Mouse (Mus musculus): Measurements from ENCODE around the gene Hoxb9.

The Hoxb9 gene

DNA sequence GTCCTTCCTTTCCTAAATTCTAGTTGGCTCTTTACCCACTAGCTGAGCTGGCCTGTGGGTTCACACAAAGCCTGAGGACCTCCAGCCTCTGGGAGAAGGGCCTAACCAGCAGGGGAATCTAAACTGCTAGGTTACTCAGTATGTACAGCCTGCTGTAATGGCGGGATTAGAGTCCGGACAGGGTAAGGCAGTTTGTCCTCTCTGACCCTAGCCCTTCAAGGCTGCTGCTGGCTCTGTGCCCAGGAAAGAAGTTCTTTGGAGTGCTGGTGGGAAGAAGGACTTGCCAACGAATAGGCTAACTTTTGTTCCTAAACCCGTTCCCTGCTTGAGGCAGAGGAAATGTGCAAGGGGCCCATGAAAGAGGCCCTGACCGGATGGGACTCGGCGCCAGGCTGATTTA lies 5.3 kb upstream of the Hoxb9 start:
- in situ Hi-C loops (cut with MboI; ENCODE audit: unreplicated experiment in 2 of 2): no loop called here

DNA sequence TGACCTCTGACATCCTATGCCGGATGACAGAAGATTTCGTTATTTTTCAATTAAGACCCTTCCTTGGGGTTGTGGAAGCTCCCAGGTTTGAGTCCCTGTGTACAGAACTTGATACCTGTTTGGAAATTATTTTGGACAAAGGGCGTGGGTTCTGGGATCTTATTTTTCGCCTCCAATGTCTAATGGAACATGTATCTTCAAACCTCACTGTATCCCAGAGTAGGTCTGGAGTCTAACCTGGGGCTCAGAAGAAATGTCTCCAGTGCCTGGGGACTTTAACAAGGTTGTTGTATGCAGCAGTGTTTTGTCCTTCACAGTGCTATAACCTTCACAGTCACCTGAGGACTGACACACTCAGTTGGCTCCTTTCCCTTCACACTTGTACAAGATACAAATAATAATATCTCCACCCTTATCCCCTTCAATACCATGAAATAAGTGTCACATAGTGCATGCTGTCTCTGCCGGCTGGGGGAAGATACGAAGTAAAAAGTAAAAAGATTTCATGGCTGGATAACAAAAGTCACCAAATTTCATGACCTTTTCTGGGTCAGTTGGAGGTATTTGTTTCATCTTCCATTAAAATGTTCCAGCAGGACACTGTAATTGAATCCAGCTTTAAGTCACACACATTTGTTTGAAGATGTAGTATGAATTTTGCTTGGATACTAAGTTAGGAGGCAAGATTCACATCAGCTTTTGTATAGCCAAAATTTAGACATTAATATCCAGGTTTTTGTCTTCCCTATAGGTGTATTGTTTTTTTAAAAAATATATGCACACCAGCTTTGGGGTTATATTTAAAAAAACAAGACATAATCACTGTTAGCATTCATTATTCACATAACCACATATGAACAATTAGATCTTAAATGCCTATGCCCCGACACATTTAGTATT lies 4.0 kb upstream of the Hoxb9 start:
- in situ Hi-C loops (cut with MboI; ENCODE audit: unreplicated experiment in 2 of 2): no loop called here

DNA sequence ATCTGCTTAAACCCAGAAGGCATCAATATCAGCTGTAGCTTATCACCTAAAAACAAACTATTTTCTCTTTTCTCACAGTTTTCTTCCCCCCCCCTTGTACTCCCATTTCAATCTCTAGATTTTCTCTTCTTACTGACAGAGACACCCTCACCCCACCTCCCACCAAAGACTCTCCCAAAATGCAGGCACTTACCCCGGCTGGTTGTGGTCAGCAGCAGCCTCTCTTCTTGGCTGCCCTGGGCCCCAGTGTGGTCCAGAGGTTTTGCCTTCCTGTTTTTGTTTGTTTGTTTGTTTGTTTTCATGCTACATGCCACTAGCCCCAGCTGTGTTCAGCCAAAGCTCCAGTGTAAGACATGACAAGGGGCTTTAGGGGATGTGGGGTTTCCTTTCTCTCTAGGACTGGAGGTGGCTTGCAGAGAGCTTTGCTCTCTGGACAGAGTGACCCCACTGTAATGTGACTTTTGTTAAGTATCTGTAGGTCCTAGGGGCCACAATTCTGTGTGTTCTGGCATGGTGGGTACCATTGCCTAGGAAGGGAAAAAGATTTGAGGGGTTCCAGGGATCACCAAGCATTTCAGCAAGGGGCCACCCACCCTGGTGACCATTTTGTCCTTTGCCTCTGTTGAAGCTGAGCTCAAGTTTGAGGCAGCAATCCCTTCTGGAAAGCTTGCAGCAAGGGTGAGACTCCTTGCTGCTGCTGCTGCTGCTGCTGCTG lies 3.1 kb upstream of the Hoxb9 start:
- in situ Hi-C loops (cut with MboI; ENCODE audit: unreplicated experiment in 2 of 2): no loop called here

DNA sequence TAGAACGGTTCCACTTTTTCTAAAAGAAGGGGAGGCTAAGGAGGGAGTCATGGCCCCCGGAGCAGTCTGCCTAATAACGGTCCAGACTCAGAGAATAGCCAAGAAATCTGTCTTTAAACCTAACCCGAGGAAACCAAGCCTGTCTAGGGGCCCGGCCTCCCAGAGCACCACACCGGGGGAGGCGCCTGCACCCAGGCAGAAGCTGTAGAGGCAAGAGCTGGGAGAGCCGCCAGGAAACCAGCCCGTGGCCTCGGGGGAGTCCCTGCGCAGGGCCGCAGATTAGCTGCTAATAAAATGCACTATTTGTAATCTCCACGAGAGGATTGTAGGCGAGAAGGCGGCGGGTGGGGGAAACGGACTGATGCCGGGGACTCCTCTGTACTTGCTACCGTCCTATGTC lies 1.4 kb upstream of the Hoxb9 start:
- in situ Hi-C loops (cut with MboI; ENCODE audit: unreplicated experiment in 2 of 2): no loop called here

DNA sequence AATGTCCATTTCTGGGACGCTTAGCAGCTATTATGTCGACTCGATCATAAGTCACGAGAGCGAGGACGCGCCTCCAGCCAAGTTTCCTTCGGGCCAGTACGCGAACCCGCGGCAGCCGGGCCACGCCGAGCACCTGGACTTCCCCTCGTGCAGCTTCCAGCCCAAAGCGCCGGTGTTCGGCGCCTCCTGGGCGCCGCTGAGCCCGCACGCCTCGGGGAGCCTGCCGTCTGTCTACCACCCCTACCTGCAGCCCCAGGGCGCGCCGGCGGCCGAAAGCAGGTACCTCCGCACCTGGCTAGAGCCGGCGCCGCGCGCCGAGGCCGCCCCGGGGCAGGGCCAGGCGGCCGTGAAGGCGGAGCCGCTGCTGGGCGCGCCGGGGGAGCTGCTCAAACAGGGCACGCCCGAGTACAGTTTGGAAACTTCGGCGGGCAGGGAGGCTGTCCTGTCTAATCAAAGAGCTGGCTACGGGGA lies 319 bp downstream of the Hoxb9 start:
- in situ Hi-C loops (cut with MboI; ENCODE audit: unreplicated experiment in 2 of 2): no loop called here

DNA sequence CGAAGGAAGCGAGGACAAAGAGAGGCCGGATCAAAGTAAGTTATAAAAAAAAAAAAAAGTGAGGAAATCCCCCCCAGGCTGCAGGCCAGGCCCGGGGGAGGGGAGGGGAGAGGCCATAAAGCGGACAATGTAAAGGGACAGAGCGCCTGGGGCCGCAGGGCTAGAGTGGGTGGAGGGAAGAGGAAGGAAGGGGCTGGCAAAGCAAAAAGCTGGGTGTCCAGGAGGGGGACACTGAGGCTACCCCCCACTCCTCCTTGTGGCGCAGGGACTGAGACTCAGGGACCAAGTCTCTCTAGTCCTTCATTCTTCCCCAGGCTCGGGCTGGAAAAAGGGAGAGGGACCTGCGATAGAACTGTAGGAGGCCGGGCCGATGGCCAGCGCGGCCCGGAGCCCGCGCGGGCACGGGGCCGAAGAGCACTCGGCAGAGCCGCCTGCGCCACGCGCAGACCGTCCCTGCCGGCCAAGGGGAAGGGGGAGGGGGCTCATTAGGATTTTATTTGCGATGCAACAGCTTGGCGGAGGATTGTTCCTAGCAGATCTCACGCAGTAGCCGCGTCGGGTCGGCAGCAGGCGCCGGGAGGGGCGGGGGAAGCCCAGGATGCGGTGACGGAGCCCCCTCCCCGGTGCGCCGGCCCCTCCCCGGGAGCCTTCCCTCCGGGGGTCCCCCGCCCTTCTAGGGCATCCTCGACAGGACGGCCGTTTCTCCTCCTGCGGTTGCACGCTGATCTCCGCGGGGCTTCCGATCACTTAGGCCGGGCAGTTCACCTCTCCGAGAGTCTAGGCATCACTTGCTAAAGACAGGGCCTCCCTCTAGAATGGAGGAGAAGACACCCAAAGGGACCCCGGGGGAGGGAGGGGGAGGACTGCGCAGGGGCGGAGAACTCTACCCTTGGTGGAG lies 1.0 kb downstream of the Hoxb9 start:
- in situ Hi-C loops (cut with MboI; ENCODE audit: unreplicated experiment in 2 of 2): no loop called here

DNA sequence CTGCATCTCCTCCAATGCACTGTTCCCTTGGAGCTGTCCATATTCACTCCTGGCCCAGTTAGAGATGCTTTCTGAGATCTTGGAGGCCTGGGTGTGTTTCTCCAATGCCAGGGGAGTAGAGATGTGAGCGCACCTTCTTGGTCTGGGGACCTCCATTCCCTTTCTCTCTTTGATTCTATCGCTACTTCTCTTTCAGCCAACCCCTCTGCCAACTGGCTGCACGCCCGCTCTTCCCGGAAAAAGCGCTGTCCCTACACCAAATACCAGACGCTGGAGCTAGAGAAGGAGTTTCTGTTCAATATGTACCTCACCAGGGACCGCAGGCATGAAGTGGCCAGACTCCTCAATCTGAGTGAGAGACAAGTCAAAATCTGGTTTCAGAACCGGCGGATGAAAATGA lies 3.2 kb downstream of the Hoxb9 start:
- in situ Hi-C loops (cut with MboI; ENCODE audit: unreplicated experiment in 2 of 2): no loop called here

DNA sequence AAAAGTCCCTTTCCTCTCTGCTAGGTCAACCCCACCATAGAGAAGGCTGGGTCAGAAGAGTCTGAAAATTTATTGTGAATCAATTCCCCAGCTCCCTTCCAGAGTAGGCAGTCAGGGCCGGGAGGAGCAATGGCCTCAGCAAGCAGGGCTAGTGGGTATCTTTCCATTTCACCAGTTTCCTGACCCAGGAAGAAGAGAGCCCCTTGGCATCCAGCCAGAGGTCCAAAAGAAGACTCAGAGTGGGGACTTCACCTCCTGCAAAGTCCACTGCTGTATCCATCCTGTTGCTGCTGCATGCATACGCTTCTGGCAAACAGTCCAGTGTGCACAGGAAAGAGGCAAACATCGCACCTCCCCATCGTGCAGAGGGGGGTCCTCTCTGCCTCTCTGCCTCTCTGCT lies 4.6 kb downstream of the Hoxb9 start:
- in situ Hi-C loops (cut with MboI; ENCODE audit: unreplicated experiment in 2 of 2): loop anchor here (5.0 to 25.0 kb wide), 3 partner anchors 486 to 786 kb away; partner anchors contain the start of gene Osbpl7 (in 1 of the 2)

DNA sequence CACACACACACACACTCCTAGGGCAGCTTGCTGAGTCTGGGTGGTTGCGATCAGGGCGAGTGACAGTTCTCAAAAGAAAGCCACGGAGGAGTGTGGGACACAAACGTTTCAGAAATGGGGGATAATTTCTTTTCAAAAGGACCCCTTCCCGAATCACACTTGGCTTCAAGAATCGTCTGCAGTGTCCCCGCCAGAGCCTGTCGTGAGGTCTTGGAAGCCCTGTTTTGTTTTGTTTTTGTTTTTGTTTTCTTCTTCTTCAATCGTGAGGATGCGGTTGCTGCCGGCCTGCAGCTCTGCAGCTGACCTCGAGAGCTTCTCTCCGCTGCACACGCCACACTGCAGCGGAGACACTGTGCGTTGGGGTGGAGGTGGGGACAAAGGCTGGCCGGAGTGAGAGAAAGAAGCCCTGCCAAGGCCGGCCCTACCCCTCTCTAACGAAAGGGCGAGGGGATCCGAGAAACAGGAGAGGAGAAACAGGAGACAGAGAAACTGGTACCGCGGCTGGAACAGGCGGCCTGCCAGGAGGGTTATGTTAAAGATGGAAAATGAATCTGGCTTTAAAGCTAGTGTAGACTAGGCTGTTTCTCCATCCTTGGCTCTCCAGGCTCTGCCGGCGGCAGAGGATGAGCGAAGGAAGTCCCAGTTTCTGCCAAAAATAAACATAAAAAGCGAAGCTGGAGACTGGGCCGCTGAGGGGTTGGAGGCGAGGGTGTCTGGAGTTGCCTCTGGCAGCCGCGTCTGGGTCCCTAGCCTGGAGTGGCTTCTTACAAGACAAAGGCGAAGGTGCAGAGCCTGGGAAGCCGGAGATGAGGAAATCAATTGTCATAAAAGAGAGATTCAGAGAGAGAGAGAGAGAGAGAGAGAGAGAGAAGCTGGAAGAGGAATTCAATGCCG lies 6.1 kb downstream of the Hoxb9 start:
- in situ Hi-C loops (cut with MboI; ENCODE audit: unreplicated experiment in 2 of 2): loop anchor here (5.0 to 25.0 kb wide), 3 partner anchors 485 to 785 kb away; partner anchors contain the start of gene Osbpl7 (in 1 of the 2)

DNA sequence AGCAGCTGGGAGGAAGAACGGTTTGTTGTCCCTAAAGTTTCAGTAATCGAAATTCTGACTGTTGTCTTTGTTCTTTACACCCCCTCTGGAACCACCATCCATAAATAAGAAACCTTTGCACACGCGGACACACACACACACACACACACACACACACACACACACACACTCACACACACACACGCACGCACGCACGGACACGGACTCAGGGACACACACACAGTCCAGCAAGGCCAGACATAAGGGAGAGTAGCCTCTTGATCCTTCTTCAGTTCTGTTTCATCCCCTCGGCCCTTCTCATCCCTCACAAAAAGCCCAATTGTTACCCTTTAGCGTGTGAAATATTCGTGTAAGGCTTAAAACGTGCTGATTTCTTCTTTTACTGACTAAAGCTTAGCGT lies 7.1 kb downstream of the Hoxb9 start:
- in situ Hi-C loops (cut with MboI; ENCODE audit: unreplicated experiment in 2 of 2): loop anchor here (5.0 to 25.0 kb wide), 3 partner anchors 484 to 784 kb away; partner anchors contain the start of gene Osbpl7 (in 1 of the 2)

DNA sequence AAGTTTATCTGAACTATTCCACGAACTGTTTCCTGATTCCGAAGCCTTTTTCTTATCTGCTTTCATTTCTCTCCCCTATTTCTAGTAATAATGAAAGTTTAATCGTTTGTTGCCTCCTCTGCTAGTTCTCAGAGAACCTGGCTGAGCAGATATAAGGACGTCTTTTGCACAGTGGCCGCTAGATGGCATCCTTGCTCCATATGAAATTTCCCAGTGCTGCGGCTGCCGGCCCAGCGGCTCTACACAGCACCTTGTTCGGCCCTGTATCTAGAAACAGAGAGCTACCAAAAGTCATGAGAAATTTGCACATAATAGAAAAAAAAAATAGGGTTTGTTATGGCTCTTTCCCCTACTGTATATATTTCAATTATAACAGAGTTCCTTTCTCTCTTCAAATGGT lies 7.5 kb downstream of the Hoxb9 start:
- in situ Hi-C loops (cut with MboI; ENCODE audit: unreplicated experiment in 2 of 2): loop anchor here (5.0 to 25.0 kb wide), 3 partner anchors 484 to 784 kb away; partner anchors contain the start of gene Osbpl7 (in 1 of the 2)

DNA sequence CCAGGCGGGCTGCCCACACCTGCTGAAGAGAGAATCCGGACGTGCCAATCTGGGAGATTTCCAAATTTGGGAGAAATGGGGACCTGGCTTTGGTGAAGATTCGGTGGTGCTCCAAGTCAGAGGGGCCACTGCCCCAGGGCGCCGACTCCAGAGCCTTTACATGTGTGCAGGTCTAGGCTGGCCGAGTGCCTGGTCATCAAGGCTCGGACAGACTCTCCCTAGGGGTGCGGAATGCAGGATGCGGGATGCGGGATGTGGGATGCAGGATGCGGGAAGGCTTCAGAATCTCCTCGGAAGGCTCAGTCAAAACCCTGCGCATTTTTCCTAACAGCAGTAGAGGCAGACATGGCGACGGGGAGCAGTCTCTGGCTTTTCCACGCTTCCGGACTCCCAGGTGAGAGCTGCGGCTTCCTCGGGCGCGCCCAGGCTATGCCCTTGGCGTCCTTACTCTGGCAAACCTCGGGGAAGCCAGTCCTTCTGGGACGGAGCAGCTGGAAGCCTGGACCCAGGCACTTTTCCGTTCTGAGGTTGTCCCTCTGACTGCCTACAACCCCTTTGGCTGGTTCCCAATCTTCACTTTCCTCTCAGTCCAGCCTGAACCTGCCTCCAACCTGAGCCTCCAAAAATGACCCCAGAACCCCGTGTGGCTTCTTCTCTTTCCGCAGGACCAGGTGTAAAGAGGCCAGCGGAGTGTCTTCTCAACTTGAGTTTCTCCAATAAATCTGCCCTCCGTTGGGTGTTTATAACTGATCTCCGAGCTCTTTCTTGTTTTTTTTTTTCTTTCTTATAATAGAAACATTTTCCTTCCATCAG lies 8.4 kb downstream of the Hoxb9 start:
- in situ Hi-C loops (cut with MboI; ENCODE audit: unreplicated experiment in 2 of 2): loop anchor here (5.0 to 25.0 kb wide), 6 partner anchors 255 to 783 kb away; partner anchors contain the start of gene Osbpl7 (in 1 of the 2)

DNA sequence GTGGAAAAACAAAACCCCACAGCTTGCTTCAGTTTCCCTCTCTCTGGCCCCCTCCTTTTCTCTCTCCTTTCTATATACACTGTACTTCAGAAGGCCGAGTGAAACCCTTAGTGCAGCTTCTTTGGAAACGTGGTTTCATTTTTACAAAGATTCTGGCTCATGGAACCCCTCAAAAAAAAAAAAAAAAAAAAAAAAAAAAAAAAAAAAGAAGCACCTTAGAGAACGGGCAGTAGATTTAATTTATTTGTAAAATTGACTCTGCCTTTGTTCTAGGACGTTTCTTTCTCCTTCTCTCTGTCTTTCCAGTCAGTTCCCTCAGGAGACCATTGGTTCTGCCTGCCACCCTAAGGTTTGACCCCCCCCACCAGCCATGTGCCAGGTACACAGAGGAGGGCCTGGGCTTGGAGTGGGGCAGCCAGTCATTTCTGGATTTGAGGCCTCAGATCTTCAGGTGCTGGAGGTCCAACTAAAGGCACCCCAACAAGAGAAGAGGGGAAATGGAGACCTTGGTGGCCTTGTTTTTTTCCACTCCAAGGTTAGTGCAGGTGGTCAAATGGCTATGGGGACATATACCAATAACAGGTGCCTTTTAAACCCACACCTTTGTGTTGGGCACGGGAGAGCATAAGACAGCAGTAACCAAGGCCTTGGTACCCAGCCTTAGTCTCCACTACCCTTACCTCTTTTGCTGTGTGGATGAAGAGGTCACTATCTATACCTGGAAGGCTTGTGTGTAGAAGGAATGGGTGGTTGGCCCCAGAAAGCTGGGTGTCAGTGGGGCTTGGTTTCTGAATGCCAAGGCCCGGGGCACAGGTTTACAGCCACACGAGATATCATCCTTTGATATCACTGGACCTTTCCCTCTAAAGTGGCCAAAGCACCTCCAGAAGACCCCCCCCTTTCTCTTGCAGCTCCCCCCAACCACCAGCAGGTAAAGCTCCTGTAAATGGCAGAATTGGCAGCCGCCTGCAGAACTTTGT lies 9.4 kb downstream of the Hoxb9 start:
- in situ Hi-C loops (cut with MboI; ENCODE audit: unreplicated experiment in 2 of 2): loop anchor here (5.0 to 25.0 kb wide), 6 partner anchors 254 to 782 kb away; partner anchors contain the start of gene Osbpl7 (in 1 of the 2)

DNA sequence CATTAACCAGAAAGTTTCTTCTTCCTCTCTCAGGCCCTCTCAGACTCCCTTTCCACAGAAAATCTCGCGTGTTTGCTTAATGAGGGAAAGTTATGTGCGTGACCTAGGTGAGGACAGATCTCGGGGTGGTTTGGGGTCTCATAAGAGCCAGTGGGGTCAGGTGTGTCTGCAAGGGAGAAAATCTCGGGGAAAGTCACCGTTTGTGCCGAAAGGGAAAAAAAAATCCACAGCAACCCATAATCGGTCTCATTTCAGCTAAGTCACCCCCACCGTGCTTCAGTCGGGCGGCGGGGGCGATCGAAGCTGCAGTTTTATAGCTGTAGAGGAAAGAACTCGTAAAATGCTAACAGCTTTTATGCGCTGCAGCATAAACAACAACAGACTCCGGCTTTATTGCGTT lies 10.1 kb downstream of the Hoxb9 start:
- in situ Hi-C loops (cut with MboI; ENCODE audit: unreplicated experiment in 2 of 2): loop anchor here (5.0 to 25.0 kb wide), 6 partner anchors 253 to 781 kb away; partner anchors contain the start of gene Osbpl7 (in 1 of the 2)

DNA sequence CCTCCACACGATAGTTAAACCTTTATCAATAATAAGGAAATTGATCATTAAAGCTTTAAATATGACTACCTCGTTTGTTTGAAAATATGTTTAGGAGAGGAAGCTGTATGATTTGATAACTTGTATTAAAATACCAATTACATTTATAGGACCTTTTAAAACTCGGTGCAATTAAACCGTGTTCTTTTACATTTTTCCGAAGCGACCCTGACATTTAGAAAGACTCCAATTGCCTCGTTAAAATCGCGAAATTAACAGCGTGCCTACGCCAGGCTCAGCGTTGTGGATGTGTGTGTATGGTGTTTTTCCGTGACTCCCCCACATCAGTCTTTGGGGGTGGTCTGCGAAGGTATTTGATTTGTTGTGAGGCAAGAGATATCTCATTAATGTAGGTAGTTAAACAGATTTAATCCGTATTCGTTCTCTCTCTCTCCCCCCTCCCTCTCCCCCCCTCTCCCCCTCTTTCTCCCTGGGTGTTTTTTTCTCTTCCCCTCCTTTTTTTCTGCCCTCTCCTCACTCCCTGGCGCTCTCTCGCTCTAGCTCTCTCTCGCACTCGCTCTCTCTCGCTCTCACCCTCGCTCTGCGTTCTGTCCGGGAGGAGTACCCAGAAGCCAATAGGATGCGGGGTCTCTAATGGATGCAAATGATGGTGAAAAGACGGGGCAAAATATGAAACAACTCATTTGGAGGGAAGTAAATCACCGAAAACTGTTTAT lies 10.8 kb downstream of the Hoxb9 start, which contains the start of gene Hoxb8:
TSS of gene Hoxb8 (plus strand) at position 51 of the 716 bp plus-strand sequence.
- in situ Hi-C loops (cut with MboI; ENCODE audit: unreplicated experiment in 2 of 2): loop anchor here (5.0 to 25.0 kb wide), 6 partner anchors 253 to 780 kb away; partner anchors contain the start of gene Osbpl7 (in 1 of the 2)

DNA sequence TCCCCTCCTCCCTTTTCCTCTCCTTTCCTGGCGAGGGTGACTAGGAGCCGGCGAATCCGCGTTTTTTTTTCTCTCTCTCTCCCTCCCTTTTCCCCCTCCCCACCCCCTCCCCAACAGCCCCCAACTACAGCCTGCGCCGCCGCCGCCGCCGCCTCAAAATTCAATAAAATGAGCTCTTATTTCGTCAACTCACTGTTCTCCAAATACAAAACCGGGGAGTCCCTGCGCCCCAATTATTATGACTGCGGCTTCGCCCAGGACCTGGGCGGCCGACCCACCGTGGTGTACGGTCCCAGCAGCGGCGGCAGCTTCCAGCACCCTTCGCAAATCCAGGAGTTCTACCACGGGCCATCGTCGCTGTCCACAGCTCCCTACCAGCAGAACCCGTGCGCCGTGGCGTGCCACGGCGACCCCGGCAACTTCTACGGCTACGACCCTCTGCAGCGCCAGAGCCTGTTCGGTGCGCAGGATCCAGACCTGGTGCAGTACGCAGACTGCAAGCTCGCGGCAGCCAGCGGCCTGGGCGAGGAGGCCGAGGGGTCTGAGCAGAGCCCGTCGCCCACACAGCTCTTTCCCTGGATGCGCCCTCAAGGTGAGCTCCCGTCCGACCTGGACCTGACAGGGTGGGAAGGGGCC lies 11.7 kb downstream of the Hoxb9 start:
- in situ Hi-C loops (cut with MboI; ENCODE audit: unreplicated experiment in 2 of 2): loop anchor here (5.0 to 25.0 kb wide), 6 partner anchors 252 to 779 kb away; partner anchors contain the start of gene Osbpl7 (in 1 of the 2)
